Mouse (Mus musculus) myocyte (in vitro differentiated cells): ENCODE data around the gene Lgals2. TPM values are rescaled to one million over a fixed set of nuclear protein-coding genes. Genes with fewer than 3 reads are reported as not detected.

Experiments
- H3K27me3 ChIP-seq: one replicate; pipeline ENCODE4 v1.6.1; 2011; ENCODE audit not compliant: control insufficient read depth, insufficient read depth, insufficient read length
- H3K36me3 ChIP-seq: one replicate; pipeline ENCODE4 v1.6.1; 2011; ENCODE audit not compliant: control insufficient read depth, insufficient read depth
- H3K4me2 ChIP-seq: one replicate; pipeline ENCODE4 v1.6.1; 2011; ENCODE audit warnings: low read depth, control low read depth
- H3K4me3 ChIP-seq: one replicate; pipeline ENCODE4 v1.5.1; 2011; ENCODE audit warnings: mild to moderate bottlenecking, control low read depth, moderate library complexity
- H3K79me2 ChIP-seq: one replicate; pipeline ENCODE4 v1.6.1; 2011; ENCODE audit not compliant: control insufficient read depth, insufficient read depth
- H3ac ChIP-seq: one replicate; pipeline ENCODE4 v1.6.1; 2011; ENCODE audit not compliant: control insufficient read depth, insufficient read length
- CEBPB ChIP-seq: IDR thresholded peaks from 2 replicates; pipeline ENCODE4 v1.6.1; 2011; ENCODE audit warnings: mild to moderate bottlenecking, moderate library complexity; ENCODE audit not compliant: poor library complexity, insufficient read depth, severe bottlenecking
- MAX ChIP-seq: IDR thresholded peaks from one replicate; pipeline ENCODE4 v1.6.1; 2011; ENCODE audit warnings: low read depth, mild to moderate bottlenecking, control low read depth
- MYOD1 ChIP-seq, 3 experiments: IDR thresholded peaks; one replicate each; pipeline ENCODE4 v1.6.1; 2011; ENCODE audit warnings: control low read depth in 2 of 3, low read depth in 2 of 3, mild to moderate bottlenecking in 2 of 3, moderate library complexity in 1 of 3; ENCODE audit not compliant: insufficient read length in 2 of 3, control insufficient read depth in 1 of 3
- MYOG ChIP-seq, 3 experiments: IDR thresholded peaks; one replicate each; pipeline ENCODE4 v1.6.1; 2011; ENCODE audit warnings: control low read depth in 2 of 3, low read depth in 2 of 3, mild to moderate bottlenecking in 2 of 3; ENCODE audit not compliant: insufficient read length in 2 of 3, control insufficient read depth in 1 of 3, insufficient read depth in 1 of 3
- POLR2A ChIP-seq: IDR thresholded peaks from one replicate; pipeline ENCODE4 v1.6.1; 2011; ENCODE audit warnings: low read depth, mild to moderate bottlenecking, control low read depth, moderate library complexity; ENCODE audit not compliant: insufficient read length
- POLR2AphosphoS2 ChIP-seq: IDR thresholded peaks from one replicate; pipeline ENCODE4 v1.6.1; 2011; ENCODE audit warnings: low read depth, control low read depth; ENCODE audit not compliant: insufficient read length
- REST ChIP-seq: IDR thresholded peaks from one replicate; pipeline ENCODE4 v1.6.1; 2011; ENCODE audit warnings: mild to moderate bottlenecking, control low read depth, moderate library complexity; ENCODE audit not compliant: insufficient read depth, insufficient read length
- SRF ChIP-seq: IDR thresholded peaks from one replicate; pipeline ENCODE4 v1.6.1; 2011; ENCODE audit warnings: low read depth; ENCODE audit not compliant: control insufficient read depth, insufficient read length
- TCF12 ChIP-seq: IDR thresholded peaks from one replicate; pipeline ENCODE4 v1.6.1; 2011; ENCODE audit warnings: mild to moderate bottlenecking, control low read depth; ENCODE audit not compliant: poor library complexity, insufficient read depth, severe bottlenecking
- TCF3 ChIP-seq: IDR thresholded peaks from one replicate; pipeline ENCODE4 v1.6.1; 2011; ENCODE audit warnings: low read depth, control low read depth; ENCODE audit not compliant: insufficient read length
- USF1 ChIP-seq: IDR thresholded peaks from one replicate; pipeline ENCODE4 v1.6.1; 2011; ENCODE audit warnings: low read depth, mild to moderate bottlenecking, control low read depth, moderate library complexity
- polyA plus RNA-seq: library from polyadenylated mRNA; unstranded; fragments of >200 nt; fragmentation: generic; extraction: Trizol; gene quantifications from one replicate; pipeline ENCODE4 v1.2.1, GENCODE M21; 2012; ENCODE audit warnings: missing spikeins

The Lgals2 gene
- polyA plus RNA-seq, 1 experiment = 2.2 TPM

- peak overlapping the region; percentile 1 for H3ac ChIP-seq
- H3K27me3 ChIP-seq = no peaks in the 10 kb centered on the region
- TF ChIP-seq CEBPB (no peak), POLR2AphosphoS2 (peak; percentile 31), TCF3 (no peak), MAX (peak; percentile 2), TCF12 (peak; percentile 89), POLR2A (no peak), MYOD1 (IDR thresholded peaks at IDR 0.05; ENCODE audit: control insufficient read depth in 1 of 3, insufficient read length in 2 of 3, low read depth in 2 of 3) (peak in 2 of 3 experiments; percentile 76 to 85), MYOG (IDR thresholded peaks at IDR 0.05; ENCODE audit: control insufficient read depth in 1 of 3, insufficient read depth in 1 of 3, insufficient read length in 2 of 3, low read depth in 2 of 3) (peak; percentile 53 to 97 (median 93))
- H3K79me2 ChIP-seq = no peaks in the 10 kb centered on the region
- H3K4me3 ChIP-seq = peak overlapping the region; percentile 1
- H3K36me3 ChIP-seq = no peaks in the 10 kb centered on the region
- H3K4me2 ChIP-seq = peak overlapping the region; percentile 65
Measured at GRCm38 (mm10) chr15:78836086-78836621, 19.2 kb downstream of the Lgals2 start.

- Histone ChIP-seq H3K4me2 (peak overlapping the region; percentile 80), H3ac (peak overlapping the region; percentile 1), H3K36me3 (no peaks in the 10 kb centered on the region), H3K4me3 (peak overlapping the region; percentile 1), H3K79me2 (no peaks in the 10 kb centered on the region), H3K27me3 (no peaks in the 10 kb centered on the region)
- TF ChIP-seq MYOG (IDR thresholded peaks at IDR 0.05; ENCODE audit: control insufficient read depth in 1 of 3, insufficient read depth in 1 of 3, insufficient read length in 2 of 3, low read depth in 2 of 3) (peak in 2 of 3 experiments; percentile 21 to 56), MYOD1 (IDR thresholded peaks at IDR 0.05; ENCODE audit: control insufficient read depth in 1 of 3, insufficient read length in 2 of 3, low read depth in 2 of 3) (peak in 1 of 3 experiments; percentile 67), SRF (no peak)
Measured at GRCm38 (mm10) chr15:78835200-78836085, 19.9 kb downstream of the Lgals2 start.

DNA sequence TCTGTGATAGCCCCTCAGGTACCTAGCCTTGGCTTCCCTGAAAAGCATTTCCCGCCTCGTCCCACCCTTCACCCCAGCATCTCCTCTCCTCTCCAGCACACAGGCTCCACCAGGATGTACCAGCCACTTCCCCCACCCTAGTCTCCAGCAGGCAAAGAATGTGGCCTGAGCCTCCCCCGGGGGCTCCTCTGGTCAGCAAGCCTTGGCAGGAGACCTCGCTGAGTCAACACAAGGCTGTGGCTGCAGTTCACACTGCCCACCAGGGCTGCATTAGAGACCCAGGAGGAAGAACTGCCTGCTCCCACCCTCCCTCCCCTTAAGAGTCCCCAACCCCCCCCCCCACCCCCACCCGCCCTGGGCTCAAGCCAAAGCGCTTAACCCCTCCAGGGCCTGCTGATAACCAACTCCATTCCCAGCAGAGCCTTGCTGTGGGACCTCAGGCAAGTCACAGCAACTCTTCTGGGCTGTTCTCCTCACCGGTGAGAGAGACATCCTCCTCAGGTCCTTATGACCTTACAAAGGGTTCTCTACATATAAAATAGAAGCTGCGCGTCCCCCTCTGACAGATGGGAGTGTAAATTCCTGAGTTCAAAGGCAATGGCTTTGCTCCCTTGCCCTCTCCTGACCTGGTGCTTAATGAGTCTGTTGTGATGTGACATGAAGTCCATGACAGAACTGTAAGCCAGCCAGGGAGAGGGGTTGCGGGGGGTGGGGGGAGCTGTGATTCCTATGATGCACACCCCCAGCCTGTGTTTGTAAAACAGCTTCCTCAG lies 20.9 kb downstream of the Lgals2 start:
- no peaks in the 10 kb centered on the region for H3K27me3 ChIP-seq
- H3K79me2 ChIP-seq = no peaks in the 10 kb centered on the region
- no peak overlapping the region for H3ac ChIP-seq
- no peak for TF ChIP-seq TCF12
- TF ChIP-seq MAX = no peak
- TF ChIP-seq POLR2A = no peak
- no peak for TF ChIP-seq USF1
- TF ChIP-seq MYOD1 (IDR thresholded peaks at IDR 0.05; ENCODE audit: control insufficient read depth in 1 of 3, insufficient read length in 2 of 3, low read depth in 2 of 3) = peak in 1 of 3 experiments; percentile 52
- peak in 1 of 3 experiments; percentile 67 for TF ChIP-seq MYOG (IDR thresholded peaks at IDR 0.05; ENCODE audit: control insufficient read depth in 1 of 3, insufficient read depth in 1 of 3, insufficient read length in 2 of 3, low read depth in 2 of 3)
- H3K36me3 ChIP-seq = no peaks in the 10 kb centered on the region
- H3K4me3 ChIP-seq = peak overlapping the region; percentile 1
- H3K4me2 ChIP-seq = peak overlapping the region; percentile 80

DNA sequence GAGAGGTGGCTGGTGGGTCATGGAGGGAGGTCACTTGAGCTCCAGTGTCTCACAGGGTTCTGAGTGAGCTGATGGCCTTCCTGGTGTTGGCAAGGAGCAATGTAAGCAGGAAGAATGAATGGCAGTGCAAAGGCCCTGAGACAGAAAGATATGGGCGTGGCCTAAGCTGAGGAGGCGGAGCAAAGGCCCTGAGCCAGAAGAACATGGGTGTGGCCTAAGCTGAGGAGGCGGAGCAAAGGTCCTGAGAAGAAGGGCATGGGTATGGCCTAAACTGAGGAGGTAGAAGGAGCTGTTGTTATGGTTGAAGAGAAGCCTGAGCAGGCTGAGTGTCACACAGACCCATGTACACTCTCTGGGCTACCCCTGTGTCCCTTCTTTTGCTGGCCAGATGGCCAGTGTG lies 21.7 kb downstream of the Lgals2 start:
- TF ChIP-seq SRF (no peak), USF1 (no peak), CEBPB (no peak), POLR2A (peak; percentile 13), MYOD1 (IDR thresholded peaks at IDR 0.05; ENCODE audit: control insufficient read depth in 1 of 3, insufficient read length in 2 of 3, low read depth in 2 of 3) (no peak), MYOG (IDR thresholded peaks at IDR 0.05; ENCODE audit: control insufficient read depth in 1 of 3, insufficient read depth in 1 of 3, insufficient read length in 2 of 3, low read depth in 2 of 3) (no peak), POLR2AphosphoS2 (no peak), REST (no peak)
- Histone ChIP-seq H3ac (no peak overlapping the region), H3K27me3 (no peaks in the 10 kb centered on the region), H3K36me3 (no peaks in the 10 kb centered on the region), H3K4me2 (peak overlapping the region; percentile 65), H3K4me3 (no peak overlapping the region), H3K79me2 (no peaks in the 10 kb centered on the region)

GRCm38 (mm10) chr15:78832701-78833123 lies 22.6 kb downstream of the Lgals2 start:
- H3K4me2 ChIP-seq = peak overlapping the region; percentile 65
- no peaks in the 10 kb centered on the region for H3K36me3 ChIP-seq
- peak; percentile 97 for TF ChIP-seq TCF3
- peak; percentile 92 for TF ChIP-seq TCF12
- TF ChIP-seq MAX = no peak
- TF ChIP-seq POLR2A = peak; percentile 35
- no peak for TF ChIP-seq REST
- peak in 2 of 3 experiments; percentile 93 to 96 for TF ChIP-seq MYOD1 (IDR thresholded peaks at IDR 0.05; ENCODE audit: control insufficient read depth in 1 of 3, insufficient read length in 2 of 3, low read depth in 2 of 3)
- peak; percentile 96 to 99 (median 98) for TF ChIP-seq MYOG (IDR thresholded peaks at IDR 0.05; ENCODE audit: control insufficient read depth in 1 of 3, insufficient read depth in 1 of 3, insufficient read length in 2 of 3, low read depth in 2 of 3)
- no peak overlapping the region for H3K4me3 ChIP-seq
- no peaks in the 10 kb centered on the region for H3K79me2 ChIP-seq
- no peaks in the 10 kb centered on the region for H3K27me3 ChIP-seq
- H3ac ChIP-seq = no peak overlapping the region
